Mouse (Mus musculus): ENCODE data around the gene Crygb.

- no peak for TF ChIP-seq CTCF (IDR thresholded peaks at IDR 0.05; ENCODE audit: control insufficient read depth, insufficient read depth, insufficient replicate concordance, low read depth, low read length)
- TF ChIP-seq POLR2A (IDR thresholded peaks at IDR 0.05; ENCODE audit: control insufficient read depth, low read depth, low read length) = no peak
Observed at GRCm38 (mm10) chr1:65037542-65037941, 44.5 kb downstream of the Crygb start.

Measured in testis, adult 2 months (tissue).